Mouse (Mus musculus): ENCODE measurements around the gene Tubb1.

DNA sequence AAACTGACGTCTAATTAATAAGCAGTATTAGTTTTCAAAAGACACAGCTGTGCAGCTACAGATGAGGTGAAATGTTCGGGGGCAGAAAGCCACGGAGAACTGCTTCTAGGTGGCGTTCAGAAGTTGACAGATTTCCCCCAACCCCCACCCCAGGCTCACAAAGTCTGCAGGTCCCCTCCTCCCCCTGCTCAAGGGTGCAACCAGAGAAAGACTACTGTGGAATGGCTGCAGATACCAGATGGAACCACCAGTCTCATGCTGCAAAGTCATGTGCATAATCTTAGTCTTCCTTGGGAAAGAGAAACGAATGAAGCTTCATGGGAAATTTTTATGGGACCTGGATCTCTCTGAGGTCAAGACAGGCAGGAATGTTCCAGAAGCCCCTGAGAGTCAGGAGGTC lies 51.8 kb downstream of the Tubb1 start:
- TF ChIP-seq CTCF (IDR thresholded peaks at IDR 0.05; ENCODE audit: low read depth, low read length) (no peak), POLR2A (IDR thresholded peaks at IDR 0.05; ENCODE audit: extremely low read depth, insufficient read depth, low read length) (no peak)
